Mouse (Mus musculus): ENCODE data around the gene Dlgap3.

The Dlgap3 gene

GRCm38 (mm10) chr4:127174075-127174899 is 5.3 kb downstream of the Dlgap3 start:
- in situ Hi-C loops (cut with MboI), result no loop called here

GRCm38 (mm10) chr4:127174900-127175278 is 5.9 kb downstream of the Dlgap3 start:
- in situ Hi-C loops (cut with MboI), result no loop called here

GRCm38 (mm10) chr4:127177961-127178360 is 9.0 kb downstream of the Dlgap3 start:
- in situ Hi-C loops (cut with MboI), result no loop called here

GRCm38 (mm10) chr4:127178671-127179070 is 9.7 kb downstream of the Dlgap3 start:
- in situ Hi-C loops (cut with MboI), result no loop called here

GRCm38 (mm10) chr4:127179469-127180449 is 10.8 kb downstream of the Dlgap3 start:
- in situ Hi-C loops (cut with MboI), result no loop called here

GRCm38 (mm10) chr4:127180450-127180840 is 11.4 kb downstream of the Dlgap3 start:
- in situ Hi-C loops (cut with MboI), result no loop called here

- in situ Hi-C loops (cut with MboI), result no loop called here
Measured at GRCm38 (mm10) chr4:127181010-127181409, 12.0 kb downstream of the Dlgap3 start.

GRCm38 (mm10) chr4:127183867-127184266 is 14.9 kb downstream of the Dlgap3 start:
- in situ Hi-C loops (cut with MboI), result no loop called here

GRCm38 (mm10) chr4:127190921-127191320 is 21.9 kb downstream of the Dlgap3 start:
- in situ Hi-C loops (cut with MboI), result no loop called here

- in situ Hi-C loops (cut with MboI), result no loop called here
Measured at GRCm38 (mm10) chr4:127192704-127193103, 23.7 kb downstream of the Dlgap3 start.

GRCm38 (mm10) chr4:127193378-127194155 is 24.6 kb downstream of the Dlgap3 start:
- in situ Hi-C loops (cut with MboI), result no loop called here

- in situ Hi-C loops (cut with MboI), result no loop called here
Measured at GRCm38 (mm10) chr4:127194477-127195269, 25.7 kb downstream of the Dlgap3 start.

GRCm38 (mm10) chr4:127198609-127199008 is 29.6 kb downstream of the Dlgap3 start:
- in situ Hi-C loops (cut with MboI), result no loop called here

- in situ Hi-C loops (cut with MboI), result no loop called here
Measured at GRCm38 (mm10) chr4:127199406-127199805, 30.4 kb downstream of the Dlgap3 start.

- in situ Hi-C loops (cut with MboI), result no loop called here
Measured at GRCm38 (mm10) chr4:127200164-127200722, 31.2 kb downstream of the Dlgap3 start.

- in situ Hi-C loops (cut with MboI), result no loop called here
Measured at GRCm38 (mm10) chr4:127200769-127201617, 32.0 kb downstream of the Dlgap3 start.

GRCm38 (mm10) chr4:127203081-127203480 is 34.1 kb downstream of the Dlgap3 start:
- in situ Hi-C loops (cut with MboI), result no loop called here

GRCm38 (mm10) chr4:127211318-127211717 is 42.3 kb downstream of the Dlgap3 start:
- in situ Hi-C loops (cut with MboI), result no loop called here

GRCm38 (mm10) chr4:127214510-127214909 is 45.5 kb downstream of the Dlgap3 start:
- in situ Hi-C loops (cut with MboI), result no loop called here

- in situ Hi-C loops (cut with MboI), result no loop called here
Measured at GRCm38 (mm10) chr4:127215103-127215502, 46.1 kb downstream of the Dlgap3 start.
